Mouse (Mus musculus): ENCODE data around the gene Pi4kb.
A peak's percentile ranks its signal among the peaks of the same experiment; 100 is the strongest.

The Pi4kb gene

GRCm38 (mm10) chr3:94958295-94958694 lies 16.2 kb upstream of the Pi4kb start:
- DNase-seq, result no peak

DNA sequence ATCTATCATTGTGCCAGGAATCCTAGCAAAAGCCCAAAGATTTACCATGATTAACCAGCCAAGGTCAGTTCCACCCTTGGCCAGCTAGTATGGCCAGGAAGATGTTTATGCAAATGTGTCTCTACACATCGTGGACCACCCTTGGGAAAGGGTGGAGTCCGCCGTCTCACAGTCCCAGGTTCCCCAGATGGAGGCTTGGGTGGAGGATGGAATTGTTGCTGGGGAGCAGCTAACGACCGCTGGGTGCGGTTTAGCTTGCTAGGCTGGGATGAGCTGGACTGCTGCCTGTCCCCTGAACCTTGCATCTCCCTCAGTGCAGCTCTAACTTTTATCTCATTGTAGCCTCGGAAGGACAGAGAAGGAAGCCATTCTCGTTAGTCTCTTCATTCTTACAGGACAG lies 14.7 kb upstream of the Pi4kb start:
- DNase-seq, result no peak

DNA sequence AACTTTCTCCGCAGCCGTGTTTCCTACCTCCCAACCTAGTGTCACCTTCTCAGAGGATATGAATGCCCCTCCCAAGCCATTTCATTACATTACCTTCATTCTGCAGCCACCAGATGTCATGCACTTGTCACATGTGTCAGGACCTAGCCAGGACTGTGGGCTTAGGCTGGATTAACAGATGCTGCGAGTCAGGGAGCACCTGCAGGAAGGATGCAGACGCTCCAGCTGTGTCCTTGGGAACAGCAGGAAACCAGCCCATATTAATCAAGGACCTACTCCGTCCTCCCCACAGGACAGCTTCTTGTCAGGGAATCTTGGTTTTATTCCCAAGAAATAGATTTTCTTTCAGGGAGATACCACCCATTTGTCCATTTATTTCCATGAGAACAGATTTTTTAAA lies 14.2 kb upstream of the Pi4kb start:
- no peak for DNase-seq

GRCm38 (mm10) chr3:94964989-94965388 lies 9.5 kb upstream of the Pi4kb start:
- DNase-seq, result no peak

- no peak for DNase-seq
Observed at GRCm38 (mm10) chr3:94965878-94966277, 8.7 kb upstream of the Pi4kb start.

DNA sequence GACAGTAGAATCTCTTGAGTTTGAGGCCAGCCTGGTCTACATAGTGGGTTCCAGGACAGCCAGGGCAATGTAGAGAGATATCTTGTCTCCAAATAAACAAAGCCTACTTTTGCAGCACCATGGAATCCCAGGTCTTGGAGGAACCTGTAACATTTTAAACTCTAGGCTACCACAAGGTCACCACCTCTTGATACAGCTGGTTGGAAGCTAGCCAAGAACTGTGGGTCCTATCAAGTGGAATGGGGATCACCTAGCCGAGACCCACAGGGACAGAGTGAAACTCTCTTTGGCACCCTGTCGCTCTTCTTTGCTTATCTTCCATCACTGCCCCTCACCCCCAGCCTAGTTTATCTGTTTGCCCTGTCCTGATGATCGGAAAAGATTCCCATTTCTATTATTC lies 2.0 kb upstream of the Pi4kb start:
- DNase-seq, result no peak

DNA sequence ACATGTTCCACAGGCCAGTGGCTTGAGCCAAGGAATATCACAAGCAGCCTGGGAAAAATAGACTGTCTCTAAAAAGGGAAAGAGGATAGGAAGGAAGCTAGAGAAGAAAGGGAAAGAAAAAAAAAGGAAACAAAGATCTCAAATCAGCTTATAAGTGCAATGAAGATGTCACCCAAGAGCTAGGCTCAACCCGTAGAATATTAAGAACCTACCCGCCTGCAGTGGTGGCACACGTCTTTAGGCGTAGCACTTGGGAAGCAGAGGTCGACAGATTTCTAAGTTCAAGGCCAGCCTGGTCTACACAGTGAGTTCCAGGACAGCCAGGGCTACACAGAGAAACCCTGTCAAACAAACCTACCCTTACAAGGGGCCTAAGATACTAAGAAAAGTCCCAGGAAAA lies 911 bp upstream of the Pi4kb start:
- DNase-seq, result no peak

DNA sequence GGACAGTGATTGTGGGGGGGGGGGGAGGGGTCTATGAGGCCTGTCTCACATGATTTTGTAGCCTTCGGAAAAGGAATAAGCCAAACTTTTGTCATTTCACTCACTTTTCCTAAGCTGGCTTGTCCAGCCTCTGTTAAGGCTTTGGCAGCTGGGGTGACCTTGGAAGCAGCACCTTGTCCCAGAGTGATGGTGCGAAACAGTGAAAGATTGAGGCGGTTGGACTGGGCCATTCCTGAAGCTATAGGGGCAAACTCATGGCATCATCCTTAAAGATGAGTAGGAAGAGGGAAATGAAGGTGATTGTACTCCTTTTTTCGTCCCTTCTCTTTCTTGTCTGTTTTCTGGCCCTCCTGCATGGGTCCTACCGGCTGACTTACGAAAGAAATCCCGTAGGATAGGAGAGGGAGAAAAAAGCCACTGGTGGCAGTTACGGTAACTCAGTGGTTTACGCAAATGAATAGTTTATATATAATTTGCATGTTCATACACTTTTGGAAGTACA lies 454 bp upstream of the Pi4kb start:
- no peak for DNase-seq

GRCm38 (mm10) chr3:94984312-94984711 lies 9.8 kb downstream of the Pi4kb start:
- DNase-seq, result no peak

GRCm38 (mm10) chr3:94985513-94985912 lies 11.0 kb downstream of the Pi4kb start:
- no peak for DNase-seq

GRCm38 (mm10) chr3:94987578-94987977 lies 13.0 kb downstream of the Pi4kb start:
- no peak for DNase-seq

- DNase-seq, result no peak
Observed at GRCm38 (mm10) chr3:94989159-94989761, 14.7 kb downstream of the Pi4kb start.

DNA sequence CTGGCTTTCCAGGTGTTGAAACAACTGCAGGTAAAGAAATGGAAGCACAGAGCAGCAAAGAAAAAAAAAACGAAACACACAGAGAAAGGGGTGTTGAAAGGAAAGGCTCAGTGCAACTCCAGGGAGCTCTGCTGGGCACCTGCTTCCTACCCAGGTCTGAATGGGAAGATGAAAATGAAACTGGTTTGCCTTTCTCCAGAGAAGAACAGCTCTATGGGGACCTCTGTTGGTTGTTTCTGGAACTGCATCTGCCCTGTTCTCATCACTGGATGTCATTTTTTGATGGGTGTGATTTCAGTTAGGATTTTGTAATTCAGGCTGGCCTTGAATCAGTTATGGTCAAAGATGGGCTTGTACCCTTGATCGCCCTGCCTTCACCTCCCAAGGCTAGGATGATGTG lies 22.4 kb downstream of the Pi4kb start:
- peak; percentile 66 to 81 for DNase-seq

GRCm38 (mm10) chr3:95002569-95002968 lies 28.0 kb downstream of the Pi4kb start:
- DNase-seq, result no peak

GRCm38 (mm10) chr3:95003273-95003672 lies 28.7 kb downstream of the Pi4kb start:
- DNase-seq, result no peak

GRCm38 (mm10) chr3:95005651-95006050 lies 31.1 kb downstream of the Pi4kb start:
- DNase-seq, result no peak

- DNase-seq, result no peak
Observed at GRCm38 (mm10) chr3:95007706-95008105, 33.2 kb downstream of the Pi4kb start.

- DNase-seq, result no peak
Observed at GRCm38 (mm10) chr3:95010396-95010795, 35.9 kb downstream of the Pi4kb start.

- DNase-seq, result no peak
Observed at GRCm38 (mm10) chr3:95012982-95013381, 38.5 kb downstream of the Pi4kb start.

DNA sequence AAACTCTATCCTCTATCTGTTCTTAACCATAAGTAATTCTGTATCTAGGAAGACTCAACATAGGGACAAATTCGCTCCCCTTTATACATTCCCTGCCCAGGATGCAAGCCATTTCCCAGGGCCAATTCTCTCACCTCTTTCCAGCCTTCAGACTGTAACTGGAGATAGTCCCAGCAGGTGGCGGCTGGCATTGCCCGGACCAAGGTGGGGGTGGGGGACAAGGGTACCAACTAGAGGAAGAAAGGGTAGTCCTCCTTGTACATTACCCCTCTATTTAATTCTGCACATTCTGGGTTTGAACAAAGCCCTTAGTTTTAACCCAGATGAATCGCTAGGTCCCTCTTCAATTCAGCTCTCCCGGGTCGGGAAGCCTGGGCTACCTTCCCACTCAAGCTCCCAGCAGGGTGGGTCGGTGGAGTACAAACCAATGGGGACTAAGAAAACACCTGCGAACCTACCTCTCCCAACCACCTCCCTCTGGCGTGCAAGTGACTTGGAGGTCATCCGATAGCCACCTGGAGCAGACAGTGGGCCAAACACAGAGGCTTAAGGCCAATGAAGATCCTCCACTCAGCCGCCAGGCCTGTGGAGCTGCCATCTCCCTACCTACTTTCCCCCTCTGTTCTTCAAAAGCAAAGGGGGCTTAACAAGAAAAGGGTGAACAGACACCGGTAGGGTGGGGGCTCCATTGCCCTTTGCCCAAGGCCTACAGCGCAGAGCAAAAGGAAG lies 39.3 kb downstream of the Pi4kb start:
- DNase-seq, result no peak

- peak; percentile 51 to 70 for DNase-seq
Observed at GRCm38 (mm10) chr3:95014428-95015151, 40.1 kb downstream of the Pi4kb start.

DNA sequence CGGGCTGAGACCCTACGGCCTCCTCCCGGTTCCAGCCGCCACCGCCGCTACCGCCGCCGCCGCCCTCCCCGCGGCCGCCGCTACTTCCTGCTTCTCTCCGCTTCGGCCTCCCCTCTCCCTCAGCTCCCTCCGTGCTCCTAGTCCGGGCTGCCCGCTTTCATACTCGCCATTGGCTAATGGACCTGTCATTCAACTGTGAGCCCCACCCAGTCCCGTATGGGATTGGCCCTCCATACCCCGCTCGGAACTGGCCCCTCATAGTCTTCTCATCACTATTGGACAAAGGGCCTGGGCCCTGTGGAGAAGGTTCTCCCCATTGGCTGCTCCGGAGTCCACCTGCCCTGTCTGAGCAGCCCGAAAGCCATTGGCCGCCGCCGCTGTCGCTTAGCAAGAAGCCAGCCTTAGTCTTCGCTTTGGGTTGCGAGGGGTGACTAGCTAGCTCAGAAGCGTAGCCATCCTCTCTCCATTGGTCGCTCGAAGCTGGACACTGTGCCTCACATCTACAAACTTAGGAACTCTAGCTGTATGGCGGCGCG lies 40.9 kb downstream of the Pi4kb start, which contains the start of gene Zfp687:
Gene Zfp687 (minus strand): TSS at position 112 of the 536 bp plus-strand sequence.
- DNase-seq, result peak; percentile 99

- DNase-seq, result peak; percentile 92 to 94
Observed at GRCm38 (mm10) chr3:95015891-95016531, 41.5 kb downstream of the Pi4kb start.
